Mouse (Mus musculus) forebrain, embryonic 14.5 days (tissue): ENCODE results near the gene Psrc1. TPM values are rescaled to one million over a fixed set of nuclear protein-coding genes. Genes with fewer than 3 reads are reported as not detected.

Experiments
- ATAC-seq: fragments of 200-750 bp; cut with Nextera tagmentation; 2 replicates; pipeline ENCODE4 v1.8.0; 2017; ENCODE audit warnings: mild to moderate bottlenecking, moderate library complexity
- DNase-seq: peaks from one replicate; pipeline ENCODE4 v3.0.0-alpha.2; 2015; ENCODE audit warnings: low spot score
- H3K27ac ChIP-seq: fragments of 300-500 bp; sonication (generic); 2 replicates; pipeline ENCODE4 v1.5.1; 2014; ENCODE audit warnings: low read depth, mild to moderate bottlenecking, control low read depth, low read length, moderate library complexity
- H3K27me3 ChIP-seq: fragments of 300-500 bp; sonication (generic); replicated peaks from 2 replicates; pipeline ENCODE4 v1.6.1; 2014; ENCODE audit warnings: low read length, control low read depth, mixed read lengths; ENCODE audit not compliant: control insufficient read depth, insufficient read depth
- H3K36me3 ChIP-seq: fragments of 300-500 bp; sonication (generic); 2 replicates; pipeline ENCODE4 v1.6.1; 2014; ENCODE audit warnings: low read length, control low read depth; ENCODE audit not compliant: control insufficient read depth, insufficient read depth
- H3K4me1 ChIP-seq: fragments of 300-500 bp; sonication (generic); 2 replicates; pipeline ENCODE4 v1.6.1; 2014; ENCODE audit warnings: antibody characterized with exemption, low read length, control low read depth; ENCODE audit not compliant: control insufficient read depth, insufficient read depth
- H3K4me2 ChIP-seq: fragments of 300-500 bp; sonication (generic); 2 replicates; pipeline ENCODE4 v1.6.1; 2014; ENCODE audit warnings: mild to moderate bottlenecking, control low read depth, low read length
- H3K4me3 ChIP-seq: fragments of 300-500 bp; sonication (generic); 2 replicates; pipeline ENCODE4 v1.5.1; 2014; ENCODE audit warnings: low read depth, low read length, control low read depth
- H3K9ac ChIP-seq: fragments of 300-500 bp; sonication (generic); 2 replicates; pipeline ENCODE4 v1.6.1; 2014; ENCODE audit warnings: mild to moderate bottlenecking, low read length, control low read depth, moderate library complexity
- H3K9me3 ChIP-seq: fragments of 300-500 bp; sonication (generic); replicated peaks from 2 replicates; pipeline ENCODE4 v1.6.1; 2016; ENCODE audit warnings: low read length, control low read depth, mixed read lengths; ENCODE audit not compliant: control insufficient read depth
- WGBS: fragments of 180-500 bp; shearing (Covaris S2); extraction: QIAGEN DNeasy Blood & Tissue Kit; methylation state at CpG from one replicate; pipeline ENCODE4 v1.1.7; 2014; 5-methylcytosine and 5-hydroxymethylcytosine counted together
- polyA plus RNA-seq: library from polyadenylated mRNA; unstranded; fragments of >200 nt; fragmentation: Nextera tagmentation; extraction: Ambion mirVana; gene quantifications from 2 replicates; pipeline ENCODE4 v1.2.1, GENCODE M21; 2014

Psrc1 gene
- polyA plus RNA-seq, 1 experiment from 2014 or later = 42.0 TPM

- DNase-seq (peak; percentile 90), ATAC-seq (peak; percentile 88)
- H3K36me3 ChIP-seq = peaks cover 40% of the 10 kb centered on the region
- peak overlapping the region; percentile 4; the same call in 1 of the 2 replicates for H3K4me3 ChIP-seq
- H3K27me3 ChIP-seq = no peaks in the 10 kb centered on the region
- H3K9ac ChIP-seq = peak overlapping the region; percentile 21
- peaks cover 24% of the 10 kb centered on the region for H3K4me1 ChIP-seq
- 21% methylated on average over 11 of the region's 11 CpGs for WGBS
- H3K4me2 ChIP-seq = peak overlapping the region; percentile 39
- H3K27ac ChIP-seq = peak overlapping the region; percentile 65
- H3K9me3 ChIP-seq = no peaks in the 10 kb centered on the region
These were observed 40.5 kb downstream of the Psrc1 start for GRCm38 (mm10) chr3:108423844-108424801.

- ATAC-seq = no peak
- Histone ChIP-seq H3K4me2 (no peak overlapping the region), H3K9me3 (no peaks in the 10 kb centered on the region), H3K9ac (no peak overlapping the region), H3K27ac (peak overlapping the region; percentile 65; the same call in 1 of the 2 replicates), H3K27me3 (no peaks in the 10 kb centered on the region), H3K36me3 (peaks cover 48% of the 10 kb centered on the region), H3K4me1 (peaks cover 24% of the 10 kb centered on the region), H3K4me3 (no peak overlapping the region)
- no peak for DNase-seq
- 58% methylated on average over 7 of the region's 7 CpGs for WGBS
These were observed 41.4 kb downstream of the Psrc1 start for GRCm38 (mm10) chr3:108424944-108425623.

- Histone ChIP-seq H3K27ac (no peak overlapping the region), H3K36me3 (peaks cover 52% of the 10 kb centered on the region), H3K9me3 (no peaks in the 10 kb centered on the region), H3K9ac (no peak overlapping the region), H3K27me3 (no peaks in the 10 kb centered on the region), H3K4me2 (no peak overlapping the region), H3K4me3 (no peak overlapping the region), H3K4me1 (peaks cover 24% of the 10 kb centered on the region)
- DNase-seq = no peak
- 73% methylated on average over 6 of the region's 6 CpGs for WGBS
- ATAC-seq = no peak
These were observed 42.0 kb downstream of the Psrc1 start for GRCm38 (mm10) chr3:108425624-108426018.

- WGBS = 5% methylated on average over 13 of the region's 13 CpGs
- H3K27ac ChIP-seq = peak overlapping the region; percentile 96
- H3K9ac ChIP-seq = peak overlapping the region; percentile 49; the same call in 1 of the 2 replicates
These were observed 49.0 kb downstream of the Psrc1 start for GRCm38 (mm10) chr3:108432542-108433187.

GRCm38 (mm10) chr3:108433188-108433880 lies 49.7 kb downstream of the Psrc1 start:
- DNase-seq (peak; percentile 93), ATAC-seq (peak; percentile 86)
- peak overlapping the region; percentile 49 for H3K9ac ChIP-seq
- H3K27ac ChIP-seq = peak overlapping the region; percentile 96
- H3K36me3 ChIP-seq = peaks cover 71% of the 10 kb centered on the region
- no peaks in the 10 kb centered on the region for H3K9me3 ChIP-seq
- peaks cover 37% of the 10 kb centered on the region for H3K4me1 ChIP-seq
- H3K4me2 ChIP-seq = peak overlapping the region; percentile 38
- no peak overlapping the region for H3K4me3 ChIP-seq
- H3K27me3 ChIP-seq = no peaks in the 10 kb centered on the region
- 3% methylated on average over 18 of the region's 18 CpGs for WGBS

More at GRCm38 (mm10) chr3:108432542-108433187, 49.0 kb downstream of the Psrc1 start:
- H3K4me3 ChIP-seq = no peak overlapping the region
- peaks cover 37% of the 10 kb centered on the region for H3K4me1 ChIP-seq
- H3K36me3 ChIP-seq = peaks cover 78% of the 10 kb centered on the region
- ATAC-seq (peak; percentile 85), DNase-seq (peak; percentile 92)
- H3K27me3 ChIP-seq = no peaks in the 10 kb centered on the region
- peak overlapping the region; percentile 38 for H3K4me2 ChIP-seq
- H3K9me3 ChIP-seq = no peaks in the 10 kb centered on the region

- Histone ChIP-seq H3K27me3 (no peaks in the 10 kb centered on the region), H3K4me3 (no peak overlapping the region), H3K9ac (peak overlapping the region; percentile 49), H3K27ac (peak overlapping the region; percentile 96), H3K4me2 (peak overlapping the region; percentile 38), H3K4me1 (peaks cover 37% of the 10 kb centered on the region), H3K9me3 (no peaks in the 10 kb centered on the region), H3K36me3 (peaks cover 65% of the 10 kb centered on the region)
- DNase-seq = no peak
- 9% methylated on average over 19 of the region's 19 CpGs for WGBS
- peak; percentile 76 for ATAC-seq
These were observed 50.3 kb downstream of the Psrc1 start for GRCm38 (mm10) chr3:108433881-108434495.

GRCm38 (mm10) chr3:108435701-108436379 lies 52.2 kb downstream of the Psrc1 start:
- ATAC-seq (no peak), DNase-seq (no peak)
- peaks cover 37% of the 10 kb centered on the region for H3K4me1 ChIP-seq
- H3K9ac ChIP-seq = peak overlapping the region; percentile 49; the same call in 1 of the 2 replicates
- H3K36me3 ChIP-seq = peaks cover 50% of the 10 kb centered on the region
- H3K4me2 ChIP-seq = no peak overlapping the region
- no peaks in the 10 kb centered on the region for H3K9me3 ChIP-seq
- peak overlapping the region; percentile 96; the same call in 1 of the 2 replicates for H3K27ac ChIP-seq
- 77% methylated on average over 17 of the region's 17 CpGs for WGBS
- H3K27me3 ChIP-seq = no peaks in the 10 kb centered on the region
- no peak overlapping the region for H3K4me3 ChIP-seq
